21 mouse cellular contexts compared by ENCODE assay signal in genomic region chr6:108493753-108494152, GRCm38 (mm10).
DNase-seq lines count a peak whose midpoint lies in the region; ATAC-seq and TF ChIP-seq lines count a peak whose summit lies in the region.
"Had no signal": no experiment of that assay in that cellular context is flagged by ENCODE, and none has a peak within 500 bp of the region (broad histone marks: within the 10 kb centered on the region; RNA-seq: fewer than 3 reads in every experiment).

No protein-coding gene starts in this region.

- TF ChIP-seq POLR2A in small intestine, adult 2 months (IDR thresholded peaks at IDR 0.05; ENCODE audit: low read depth, low read length): no peak

- no peaks in the 10 kb centered on the region for H3K27me3 ChIP-seq in hindbrain, embryonic 14.5 days (ENCODE audit: control insufficient read depth, insufficient read depth, low read length)
- no peaks in the 10 kb centered on the region for H3K27me3 ChIP-seq in hindbrain, postnatal 0 days (ENCODE audit: insufficient read depth, low read length)
- no peaks in the 10 kb centered on the region for H3K27me3 ChIP-seq in midbrain, embryonic 13.5 days
- H3K27me3 ChIP-seq in midbrain, embryonic 16.5 days (ENCODE audit: control insufficient read depth, insufficient read depth, low read depth, low read length): no peaks in the 10 kb centered on the region
- no peaks in the 10 kb centered on the region for H3K27me3 ChIP-seq in small intestine, adult 2 months (ENCODE audit: control insufficient read depth, insufficient read depth, low read length)
- H3K27me3 ChIP-seq: embryonic facial prominence, embryonic 15.5 days; forebrain, embryonic 12.5 days; liver, embryonic 15.5 days had no signal

- H3K27ac ChIP-seq in gastrocnemius, adult 2 months: peak overlapping the region; percentile 73
- H3K27ac ChIP-seq in hindbrain, embryonic 14.5 days: no peak overlapping the region
- no peak overlapping the region for H3K27ac ChIP-seq in hindbrain, postnatal 0 days
- no peak overlapping the region for H3K27ac ChIP-seq in midbrain, embryonic 13.5 days
- H3K27ac ChIP-seq in midbrain, embryonic 16.5 days (ENCODE audit: low read length): no peak overlapping the region
- peak overlapping the region; percentile 88 for H3K27ac ChIP-seq in small intestine, adult 2 months (ENCODE audit: insufficient read depth, low read depth, low read length)
- H3K27ac ChIP-seq: embryonic facial prominence, embryonic 10.5 days; embryonic facial prominence, embryonic 15.5 days; forebrain, embryonic 12.5 days; liver, embryonic 15.5 days had no signal

- H3K4me1 ChIP-seq in hindbrain, embryonic 14.5 days (replicated peaks; ENCODE audit: control insufficient read depth, insufficient read depth, low read length): 0 out of 2 replicates have a peak, but pooled peaks cover 3% of the 10 kb centered on the region
- H3K4me1 ChIP-seq in hindbrain, postnatal 0 days (ENCODE audit: insufficient read depth, low read length): peaks cover 6% of the 10 kb centered on the region; the same call in 1 of the 2 replicates
- peaks cover 10% of the 10 kb centered on the region; the same call in 1 of the 2 replicates for H3K4me1 ChIP-seq in midbrain, embryonic 13.5 days (replicated peaks)
- no peaks in the 10 kb centered on the region; the same call in none of the 2 replicates for H3K4me1 ChIP-seq in midbrain, embryonic 16.5 days (ENCODE audit: control insufficient read depth, insufficient read depth, low read length)
- peaks cover 21% of the 10 kb centered on the region for H3K4me1 ChIP-seq in small intestine, adult 2 months (ENCODE audit: control insufficient read depth, insufficient read depth, insufficient read length, low read length)
- H3K4me1 ChIP-seq: liver, embryonic 15.5 days had no signal

- H3K4me3 ChIP-seq in gastrocnemius, adult 2 months: no peak overlapping the region
- H3K4me3 ChIP-seq in hindbrain, embryonic 14.5 days (replicated peaks; ENCODE audit: low read length): no peak overlapping the region
- H3K4me3 ChIP-seq in hindbrain, postnatal 0 days (ENCODE audit: low read length): no peak overlapping the region
- no peak overlapping the region for H3K4me3 ChIP-seq in midbrain, embryonic 13.5 days (replicated peaks)
- no peak overlapping the region for H3K4me3 ChIP-seq in midbrain, embryonic 16.5 days (ENCODE audit: low read depth, low read length)
- H3K4me3 ChIP-seq in small intestine, adult 2 months (ENCODE audit: low read depth, low read length): no peak overlapping the region
- H3K4me3 ChIP-seq: embryonic facial prominence, embryonic 10.5 days; embryonic facial prominence, embryonic 15.5 days; forebrain, embryonic 12.5 days; liver, embryonic 15.5 days had no signal

- ATAC-seq in hindbrain, embryonic 14.5 days (ENCODE audit: low FRiP score): no peak; the same call in 1 of the 2 replicates
- ATAC-seq in hindbrain, postnatal 0 days: no peak
- 0 out of 2 replicates have a peak, but pooled peaks have one; percentile 31 for ATAC-seq in midbrain, embryonic 13.5 days
- no peak for ATAC-seq in midbrain, embryonic 16.5 days

- H3K9me3 ChIP-seq in hindbrain, embryonic 14.5 days (ENCODE audit: control insufficient read depth, low read length): no peaks in the 10 kb centered on the region
- no peaks in the 10 kb centered on the region for H3K9me3 ChIP-seq in hindbrain, postnatal 0 days (ENCODE audit: low read length)
- H3K9me3 ChIP-seq in midbrain, embryonic 13.5 days: no peaks in the 10 kb centered on the region
- H3K9me3 ChIP-seq in midbrain, embryonic 16.5 days (replicated peaks; ENCODE audit: control insufficient read depth, low read length, poor library complexity, severe bottlenecking): no peaks in the 10 kb centered on the region
- H3K9me3 ChIP-seq: embryonic facial prominence, embryonic 10.5 days; embryonic facial prominence, embryonic 15.5 days; forebrain, embryonic 12.5 days; G1E; liver, embryonic 15.5 days had no signal

- TF ChIP-seq CTCF in gastrocnemius, adult 2 months (IDR thresholded peaks at IDR 0.05): no peak
- no peak for TF ChIP-seq CTCF in hindbrain, postnatal 0 days (IDR thresholded peaks at IDR 0.05; ENCODE audit: low read depth)
- TF ChIP-seq CTCF in small intestine, adult 2 months (IDR thresholded peaks at IDR 0.05; ENCODE audit: extremely low read depth, insufficient read length, insufficient replicate concordance, low read depth, low read length): no peak

- no peak overlapping the region for H3K4me2 ChIP-seq in hindbrain, embryonic 14.5 days (replicated peaks)
- no peak overlapping the region for H3K4me2 ChIP-seq in hindbrain, postnatal 0 days (ENCODE audit: low read depth, low read length)
- no peak overlapping the region for H3K4me2 ChIP-seq in midbrain, embryonic 13.5 days (replicated peaks)
- H3K4me2 ChIP-seq in midbrain, embryonic 16.5 days (ENCODE audit: low read length): no peak overlapping the region
- H3K4me2 ChIP-seq: embryonic facial prominence, embryonic 15.5 days; forebrain, embryonic 12.5 days; liver, embryonic 15.5 days; lung, embryonic 14.5 days had no signal

- intact Hi-C loops in gastrocnemius, adult 2 months (cut with DNase I): no loop called here

- no peak overlapping the region for H3K9ac ChIP-seq in hindbrain, embryonic 14.5 days
- H3K9ac ChIP-seq in hindbrain, postnatal 0 days (replicated peaks; ENCODE audit: low read length): no peak overlapping the region
- no peak overlapping the region for H3K9ac ChIP-seq in midbrain, embryonic 13.5 days (replicated peaks)
- no peak overlapping the region for H3K9ac ChIP-seq in midbrain, embryonic 16.5 days (ENCODE audit: low read depth, low read length)
- H3K9ac ChIP-seq: embryonic facial prominence, embryonic 15.5 days; forebrain, embryonic 12.5 days; liver, embryonic 15.5 days; lung, embryonic 14.5 days had no signal

- DNase-seq in gastrocnemius, adult 2 months: no peak
- no peak for DNase-seq in gastrocnemius, postnatal 4 days (ENCODE audit: low spot score in 2 of 2)
- DNase-seq in hindbrain, embryonic 14.5 days (ENCODE audit: low spot score): peak; percentile 26
- DNase-seq in hindbrain, postnatal 0 days (ENCODE audit: low spot score): no peak
- DNase-seq: adrenal gland, adult 8-10 months; cerebellum, adult 8-10 months; gastrocnemius, postnatal 25 days; heart, postnatal 4 days; kidney, adult 11 months; lung, embryonic 14.5 days; lung, postnatal 14 days; right cerebral cortex, postnatal 4 days; thymus, postnatal 4 days had no signal

- H3K36me3 ChIP-seq in hindbrain, embryonic 14.5 days (replicated peaks; ENCODE audit: control insufficient read depth, insufficient read depth): no peaks in the 10 kb centered on the region
- H3K36me3 ChIP-seq in hindbrain, postnatal 0 days (ENCODE audit: insufficient read depth, low read length): no peaks in the 10 kb centered on the region
- no peaks in the 10 kb centered on the region for H3K36me3 ChIP-seq in midbrain, embryonic 13.5 days
- no peaks in the 10 kb centered on the region for H3K36me3 ChIP-seq in midbrain, embryonic 16.5 days (ENCODE audit: control insufficient read depth, insufficient read depth, low read length)
- peaks cover 3% of the 10 kb centered on the region; the same call in 1 of the 2 replicates for H3K36me3 ChIP-seq in small intestine, adult 2 months (ENCODE audit: control insufficient read depth, insufficient read depth, low read length)
- H3K36me3 ChIP-seq: liver, embryonic 15.5 days had no signal

- WGBS in hindbrain, embryonic 14.5 days: 83% methylated on average over 16 of the region's 16 CpGs
- 85% methylated on average over 16 of the region's 16 CpGs for WGBS in hindbrain, postnatal 0 days
- WGBS in midbrain, embryonic 13.5 days: 84% methylated on average over 16 of the region's 16 CpGs
- WGBS in midbrain, embryonic 16.5 days: 84% methylated on average over 16 of the region's 16 CpGs
- 46% methylated on average over 16 of the region's 16 CpGs for WGBS in small intestine, adult 2 months

Comparison
In these comparisons a context has a peak if more than half of its experiments do, and no peak if none do; other contexts are left out.
1. H3K27ac ChIP-seq: peak in gastrocnemius, adult 2 months (single experiment) and small intestine, adult 2 months (single experiment); none in hindbrain, embryonic 14.5 days (single experiment), hindbrain, postnatal 0 days (single experiment), midbrain, embryonic 13.5 days (single experiment) and midbrain, embryonic 16.5 days (single experiment).